Mouse (Mus musculus) C2C12 (cell line): ENCODE results near the gene March6. TPM values are rescaled to one million over a fixed set of nuclear protein-coding genes. Genes with fewer than 3 reads are reported as not detected.

ENCODE experiments used
- H3K27me3 ChIP-seq: one replicate; pipeline ENCODE4 v1.6.1; 2011; ENCODE audit not compliant: control insufficient read depth, insufficient read depth, insufficient read length
- H3K36me3 ChIP-seq: one replicate; pipeline ENCODE4 v1.6.1; 2011; ENCODE audit not compliant: control insufficient read depth, insufficient read depth
- H3K4me3 ChIP-seq: one replicate; pipeline ENCODE4 v1.5.1; 2011; ENCODE audit warnings: mild to moderate bottlenecking, control low read depth; ENCODE audit not compliant: poor library complexity, insufficient read depth, severe bottlenecking
- H3K79me2 ChIP-seq: one replicate; pipeline ENCODE4 v1.6.1; 2011; ENCODE audit not compliant: control insufficient read depth, insufficient read depth
- H3K79me3 ChIP-seq: one replicate; pipeline ENCODE4 v1.6.1; 2011; ENCODE audit warnings: low read depth, control low read depth
- H3ac ChIP-seq: one replicate; pipeline ENCODE3; 2011; ENCODE audit warnings: low read depth; ENCODE audit not compliant: control insufficient read depth, insufficient read length
- CEBPB ChIP-seq: IDR thresholded peaks from one replicate; pipeline ENCODE4 v1.6.1; 2011; ENCODE audit warnings: low read depth, mild to moderate bottlenecking, control low read depth, moderate library complexity
- CTCF ChIP-seq: IDR thresholded peaks from one replicate; pipeline ENCODE4 v1.5.1; 2011; ENCODE audit not compliant: control insufficient read depth, insufficient read depth, insufficient read length
- FOSL1 ChIP-seq: IDR thresholded peaks from one replicate; pipeline ENCODE4 v1.8.0; 2011; ENCODE audit warnings: mild to moderate bottlenecking, low read length; ENCODE audit not compliant: poor library complexity, insufficient read depth, severe bottlenecking
- MAX ChIP-seq: IDR thresholded peaks from one replicate; pipeline ENCODE4 v1.6.1; 2011; ENCODE audit warnings: mild to moderate bottlenecking, control low read depth
- MYOD1 ChIP-seq: IDR thresholded peaks from one replicate; pipeline ENCODE4 v1.6.1; 2011; ENCODE audit warnings: low read depth; ENCODE audit not compliant: control insufficient read depth, insufficient read length
- MYOG ChIP-seq: IDR thresholded peaks from one replicate; pipeline ENCODE4 v1.6.1; 2011; ENCODE audit not compliant: control insufficient read depth, insufficient read length; ENCODE audit errors: extremely low read depth
- USF1 ChIP-seq: IDR thresholded peaks from one replicate; pipeline ENCODE4 v1.6.1; 2011; ENCODE audit warnings: low read depth, mild to moderate bottlenecking, control low read depth, moderate library complexity
- polyA plus RNA-seq: library from polyadenylated mRNA; unstranded; fragments of >200 nt; fragmentation: generic; extraction: Trizol; gene quantifications from one replicate; pipeline ENCODE4 v1.2.1, GENCODE M21; 2012; ENCODE audit warnings: missing spikeins

March6 gene
- polyA plus RNA-seq, 1 experiment = 22.5 TPM

DNA sequence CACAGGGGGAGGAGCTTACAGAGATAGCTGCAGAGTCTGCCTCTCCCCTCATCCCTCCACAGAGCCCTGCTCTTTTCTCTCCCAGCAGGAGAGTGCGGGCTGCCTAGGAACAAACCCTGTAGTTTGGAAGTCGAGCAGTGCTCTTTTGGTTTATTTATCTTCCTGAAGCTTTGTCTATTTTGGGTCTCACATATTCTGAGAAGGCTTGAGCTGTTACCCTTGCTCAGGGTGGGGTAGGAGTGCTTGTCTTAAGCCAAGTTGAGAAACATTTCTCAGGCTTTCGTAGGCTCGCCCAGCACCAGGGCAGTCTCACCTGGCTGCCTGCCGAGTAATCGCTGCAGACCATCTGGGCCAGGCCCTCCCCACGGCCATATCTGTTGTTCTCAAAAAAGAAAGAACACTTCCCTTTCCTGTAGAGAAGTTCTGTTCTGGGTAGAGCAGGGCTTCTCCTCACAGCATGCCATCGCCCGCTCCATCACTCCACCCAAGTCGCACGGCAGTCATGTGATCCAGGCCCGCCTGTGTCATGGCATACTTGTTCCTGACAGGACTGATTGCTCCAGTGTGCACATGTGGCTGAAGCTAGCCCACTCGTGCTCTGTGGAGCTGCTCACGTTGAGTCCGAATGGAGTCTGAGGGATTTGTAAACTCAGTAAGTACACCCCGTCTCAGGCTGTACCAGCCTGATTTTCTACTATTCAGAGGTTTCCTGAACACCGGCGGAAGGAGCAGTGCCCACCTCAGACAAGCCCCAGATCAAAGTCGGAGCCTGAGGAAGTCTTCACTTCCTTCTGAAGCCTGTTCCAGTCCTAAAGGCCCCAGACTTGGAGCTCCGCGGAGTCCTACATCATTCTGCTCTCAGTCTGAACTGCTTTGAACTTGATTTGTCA is 112.8 kb downstream of the March6 start:
- no peak for TF ChIP-seq MAX
- TF ChIP-seq CEBPB = no peak
- no peak for TF ChIP-seq MYOG
- TF ChIP-seq FOSL1 = no peak
- no peak for TF ChIP-seq MYOD1
- no peak overlapping the region for H3ac ChIP-seq
- no peaks in the 10 kb centered on the region for H3K79me3 ChIP-seq
- no peak overlapping the region for H3K4me3 ChIP-seq
- no peaks in the 10 kb centered on the region for H3K27me3 ChIP-seq
- no peaks in the 10 kb centered on the region for H3K36me3 ChIP-seq
- H3K79me2 ChIP-seq = no peaks in the 10 kb centered on the region

GRCm38 (mm10) chr15:31417409-31417795 is 113.5 kb downstream of the March6 start:
- H3ac ChIP-seq = no peak overlapping the region
- no peaks in the 10 kb centered on the region for H3K27me3 ChIP-seq
- no peaks in the 10 kb centered on the region for H3K79me2 ChIP-seq
- no peak overlapping the region for H3K4me3 ChIP-seq
- H3K36me3 ChIP-seq = no peaks in the 10 kb centered on the region
- TF ChIP-seq CTCF = no peak
- no peak for TF ChIP-seq MYOG
- no peak for TF ChIP-seq CEBPB
- H3K79me3 ChIP-seq = no peaks in the 10 kb centered on the region

GRCm38 (mm10) chr15:31415181-31415580 is 115.7 kb downstream of the March6 start:
- Histone ChIP-seq H3K36me3 (no peaks in the 10 kb centered on the region), H3K4me3 (no peak overlapping the region), H3K79me2 (no peaks in the 10 kb centered on the region), H3ac (no peak overlapping the region), H3K27me3 (no peaks in the 10 kb centered on the region), H3K79me3 (no peaks in the 10 kb centered on the region)
- TF ChIP-seq CEBPB (no peak), CTCF (no peak), FOSL1 (no peak)

DNA sequence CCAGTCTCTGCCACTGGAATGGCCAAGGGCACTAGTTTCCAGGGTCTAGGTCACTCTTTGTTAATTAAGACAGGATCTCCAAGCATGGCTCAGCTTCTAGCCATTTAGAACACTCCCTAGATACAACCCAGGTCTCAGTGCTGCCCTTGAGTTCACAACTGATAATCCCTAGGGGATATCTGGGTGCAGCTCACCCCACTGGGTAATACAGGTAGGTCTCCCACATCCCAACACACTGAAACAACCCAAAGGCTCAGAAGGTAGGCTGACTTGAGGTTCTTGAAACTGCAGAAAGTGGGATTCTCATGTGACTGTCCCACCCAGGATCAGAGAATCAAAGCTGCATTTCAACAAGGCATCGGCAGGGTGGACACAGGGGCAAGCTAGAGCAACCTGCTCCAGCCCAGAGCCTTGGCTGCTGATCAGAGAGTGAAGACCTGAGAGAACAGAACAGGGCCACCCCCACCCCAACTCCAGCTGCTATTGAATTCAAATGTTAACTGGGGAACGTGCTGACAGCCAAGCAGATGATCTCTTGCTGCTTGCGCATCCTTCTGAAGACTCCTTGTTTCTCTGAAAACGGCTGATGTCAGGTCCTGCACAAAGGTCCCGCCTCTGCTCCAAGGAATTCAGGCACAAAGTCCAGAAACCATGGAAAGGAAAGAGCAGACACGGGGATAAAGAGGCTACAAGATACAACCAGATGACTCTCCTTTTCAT is 116.5 kb downstream of the March6 start:
- Histone ChIP-seq H3K36me3 (no peaks in the 10 kb centered on the region), H3K79me3 (no peaks in the 10 kb centered on the region), H3K27me3 (no peaks in the 10 kb centered on the region), H3K4me3 (no peak overlapping the region), H3K79me2 (no peaks in the 10 kb centered on the region), H3ac (no peak overlapping the region)
- TF ChIP-seq USF1 (no peak), MAX (no peak), FOSL1 (no peak), MYOG (no peak), CEBPB (no peak), MYOD1 (no peak), CTCF (no peak)

DNA sequence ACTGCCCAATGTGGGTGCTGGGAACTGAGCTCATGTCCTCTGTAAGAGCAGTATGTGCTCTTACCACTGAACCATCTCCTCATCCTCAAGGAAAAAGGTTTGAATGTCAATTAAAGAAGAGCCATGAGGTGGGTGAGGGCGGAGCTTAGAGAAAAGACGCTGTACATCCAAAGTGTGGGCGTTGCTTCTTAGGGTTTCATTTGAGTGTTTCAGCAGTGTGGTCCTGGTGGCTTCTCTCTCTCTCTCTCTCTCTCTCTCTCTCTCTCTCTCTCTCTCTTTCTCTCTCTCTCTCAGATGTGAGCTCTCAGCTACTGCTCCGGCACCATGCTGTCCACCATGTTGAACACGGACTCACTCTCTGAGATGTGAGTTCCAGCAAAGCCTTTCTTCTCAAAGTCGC is 117.2 kb downstream of the March6 start:
- no peaks in the 10 kb centered on the region for H3K79me3 ChIP-seq
- no peaks in the 10 kb centered on the region for H3K79me2 ChIP-seq
- no peak for TF ChIP-seq MAX
- no peak for TF ChIP-seq CTCF
- no peak for TF ChIP-seq CEBPB
- TF ChIP-seq FOSL1 = no peak
- TF ChIP-seq MYOD1 = no peak
- no peak for TF ChIP-seq MYOG
- TF ChIP-seq USF1 = no peak
- no peaks in the 10 kb centered on the region for H3K27me3 ChIP-seq
- H3ac ChIP-seq = no peak overlapping the region
- H3K4me3 ChIP-seq = no peak overlapping the region
- H3K36me3 ChIP-seq = no peaks in the 10 kb centered on the region

- Histone ChIP-seq H3K79me3 (no peaks in the 10 kb centered on the region), H3K27me3 (no peaks in the 10 kb centered on the region), H3K36me3 (no peaks in the 10 kb centered on the region), H3K4me3 (no peak overlapping the region), H3K79me2 (no peaks in the 10 kb centered on the region), H3ac (no peak overlapping the region)
- TF ChIP-seq MAX (no peak), USF1 (no peak), CEBPB (no peak), FOSL1 (no peak), MYOG (no peak), CTCF (no peak), MYOD1 (no peak)
Observed at GRCm38 (mm10) chr15:31412933-31413332, 117.9 kb downstream of the March6 start.
